Mouse (Mus musculus) kidney, adult 9 months (tissue): Measurements from ENCODE around the gene Nkap.
"Not testable (repeated sequence)": the region's sequence is repeated elsewhere in the genome, so short reads cannot be mapped to it uniquely, and the experiment has no call there.

ENCODE experiments used
- DNase-seq: peaks from one replicate; pipeline ENCODE4 v3.0.0; 2022

Gene Nkap

GRCm38 (mm10) chrX:37126671-37127358 is at the start of gene Nkap:
Gene Nkap (plus strand): TSS chrX:37126795.
- peak; percentile 77 for DNase-seq

- DNase-seq: not testable (repeated sequence)
Observed at GRCm38 (mm10) chrX:37080345-37080744, 46.2 kb upstream of the Nkap start.

- DNase-seq: no peak
Observed at GRCm38 (mm10) chrX:37081194-37081593, 45.4 kb upstream of the Nkap start.

GRCm38 (mm10) chrX:37084318-37084926 is 42.2 kb upstream of the Nkap start:
- DNase-seq: peak; percentile 15

- peak; percentile 94 for DNase-seq
Observed at GRCm38 (mm10) chrX:37084927-37085660, 41.5 kb upstream of the Nkap start, which contains the start of gene Rpl39. Gene Rpl39 (minus strand): TSS chrX:37085402.

GRCm38 (mm10) chrX:37085665-37086064 is 40.9 kb upstream of the Nkap start:
- DNase-seq: no peak

GRCm38 (mm10) chrX:37088778-37089177 is 37.8 kb upstream of the Nkap start:
- DNase-seq: no peak

GRCm38 (mm10) chrX:37091457-37091856 is 35.1 kb upstream of the Nkap start:
- DNase-seq: no peak

- DNase-seq: no peak
Observed at GRCm38 (mm10) chrX:37095106-37095768, 31.4 kb upstream of the Nkap start.

- no peak for DNase-seq
Observed at GRCm38 (mm10) chrX:37098681-37099080, 27.9 kb upstream of the Nkap start.

- DNase-seq: no peak
Observed at GRCm38 (mm10) chrX:37103826-37104225, 22.8 kb upstream of the Nkap start.

GRCm38 (mm10) chrX:37109526-37110192 is 16.9 kb upstream of the Nkap start:
- DNase-seq: no peak

GRCm38 (mm10) chrX:37110193-37110880 is 16.3 kb upstream of the Nkap start, which contains the start of gene Upf3b:
Gene Upf3b (minus strand): TSS chrX:37110322.
- peak; percentile 97 for DNase-seq

GRCm38 (mm10) chrX:37110881-37111193 is 15.8 kb upstream of the Nkap start:
- no peak for DNase-seq

- DNase-seq: no peak
Observed at GRCm38 (mm10) chrX:37117085-37117484, 9.5 kb upstream of the Nkap start.

- no peak for DNase-seq
Observed at GRCm38 (mm10) chrX:37119585-37119984, 7.0 kb upstream of the Nkap start.

- no peak for DNase-seq
Observed at GRCm38 (mm10) chrX:37120212-37120611, 6.4 kb upstream of the Nkap start.

GRCm38 (mm10) chrX:37125511-37125910 is 1.1 kb upstream of the Nkap start:
- no peak for DNase-seq

GRCm38 (mm10) chrX:37141732-37142131 is 15.1 kb downstream of the Nkap start:
- DNase-seq: no peak

GRCm38 (mm10) chrX:37144498-37144897 is 17.9 kb downstream of the Nkap start:
- DNase-seq: not testable (repeated sequence)

- peak; percentile 10 for DNase-seq
Observed at GRCm38 (mm10) chrX:37144954-37145353, 18.4 kb downstream of the Nkap start.

- DNase-seq: no peak
Observed at GRCm38 (mm10) chrX:37157839-37158238, 31.2 kb downstream of the Nkap start.
